Mouse (Mus musculus): ENCODE results near the gene Gtf2i.

GRCm38 (mm10) chr5:134258395-134258794 lies 56.2 kb downstream of the Gtf2i start:
- TF ChIP-seq CTCF (IDR thresholded peaks at IDR 0.05; ENCODE audit: low read depth) (no peak), EP300 (IDR thresholded peaks at IDR 0.05; ENCODE audit: low read depth) (no peak)
